In the genomic region with DNA sequence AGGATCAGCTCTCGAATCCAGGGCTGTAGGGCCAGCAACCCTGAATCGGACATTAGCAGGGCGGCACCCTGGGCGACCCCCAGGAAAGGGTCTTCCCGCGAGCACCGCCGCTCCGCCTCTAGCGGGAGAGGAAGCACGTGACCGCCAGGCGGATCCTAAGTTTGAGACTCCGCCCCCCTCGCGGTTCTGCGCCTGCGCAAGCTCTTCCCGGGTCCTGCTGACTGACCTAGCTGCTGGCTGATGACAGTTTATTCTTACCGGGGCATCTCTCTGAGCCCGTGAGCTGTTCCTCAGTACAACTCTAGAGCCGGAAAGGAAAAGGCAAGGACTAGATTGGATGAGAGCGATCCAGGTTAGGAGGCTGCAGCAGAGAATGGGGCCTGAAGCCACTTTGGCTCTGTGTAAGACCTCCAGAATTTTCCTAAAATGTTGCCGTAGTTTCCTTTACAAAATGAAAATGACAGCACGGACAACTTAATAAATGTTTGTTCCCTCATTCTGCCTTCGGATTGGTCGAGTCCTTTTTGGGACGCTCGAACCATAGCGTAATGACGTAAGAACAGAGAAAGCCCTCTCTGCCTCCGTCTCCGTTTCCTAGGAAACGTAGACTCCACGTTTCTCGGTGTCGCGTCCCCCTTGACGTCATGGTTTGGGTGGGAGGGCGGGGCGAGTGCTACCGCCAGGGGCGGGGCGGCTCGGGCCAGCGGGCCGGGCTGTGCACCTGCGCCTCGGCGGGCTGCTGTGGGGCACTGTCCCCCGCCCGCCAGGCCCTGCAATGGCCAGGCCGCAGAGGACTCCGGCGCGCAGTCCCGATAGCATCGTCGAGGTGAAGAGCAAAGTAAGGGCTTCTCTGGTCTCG, we compare ENCODE assay signal across 8 mouse cellular contexts. TPM values are rescaled to one million over a fixed set of nuclear protein-coding genes. Genes with fewer than 3 reads are reported as not detected.
A peak's percentile ranks its signal among the peaks of the same experiment; 100 is the strongest.
DNase-seq lines count a peak whose midpoint lies in the region; ATAC-seq and TF ChIP-seq lines count a peak whose summit lies in the region.

A gene (minus strand): TSS at position 137 of the 859 bp plus-strand sequence.
A gene (plus strand): TSS at position 183 of the 859 bp plus-strand sequence.

- H3K9ac ChIP-seq in CH12.LX (ENCODE audit: insufficient read depth, low read depth) = peak within 1 kb of the TSS; percentile 97
- H3K9ac ChIP-seq in forebrain, embryonic 12.5 days = peak within 1 kb of the TSS; percentile 70
- H3K9ac ChIP-seq in heart, postnatal 0 days (replicated peaks; ENCODE audit: low read depth, low read length) = peak within 1 kb of the TSS; percentile 67
- H3K9ac ChIP-seq in liver, embryonic 16.5 days (ENCODE audit: low read depth, low read length) = peak within 1 kb of the TSS; percentile 80
- H3K9ac ChIP-seq in neural tube, embryonic 13.5 days = peak within 1 kb of the TSS; percentile 79

- H3K4me2 ChIP-seq in CH12.LX (ENCODE audit: insufficient read depth, low read depth, poor library complexity, severe bottlenecking) = peak within 1 kb of the TSS; percentile 85
- H3K4me2 ChIP-seq in forebrain, embryonic 12.5 days = peak within 1 kb of the TSS; percentile 95
- H3K4me2 ChIP-seq in heart, postnatal 0 days (ENCODE audit: low read depth, low read length) = peak within 1 kb of the TSS; percentile 87
- H3K4me2 ChIP-seq in liver, embryonic 16.5 days (ENCODE audit: low read depth, low read length) = peak within 1 kb of the TSS; percentile 99
- H3K4me2 ChIP-seq in neural tube, embryonic 13.5 days = peak within 1 kb of the TSS; percentile 96

- ATAC-seq in forebrain, embryonic 12.5 days (ENCODE audit: low FRiP score) = peak; percentile 86
- peak; percentile 87 for ATAC-seq in heart, postnatal 0 days (ENCODE audit: insufficient read depth, low read depth)
- ATAC-seq in liver, embryonic 16.5 days (ENCODE audit: low read depth) = peak; percentile 83
- peak; percentile 81 for ATAC-seq in neural tube, embryonic 13.5 days (ENCODE audit: low read depth)

- no peak for TF ChIP-seq EP300 in CH12.LX (IDR thresholded peaks at IDR 0.05; ENCODE audit: low read length)
- no peak for TF ChIP-seq EP300 in heart, postnatal 0 days (IDR thresholded peaks at IDR 0.05; ENCODE audit: low read depth)

- no peaks in the 10 kb centered on the region for H3K79me2 ChIP-seq in CH12.LX (replicated peaks; ENCODE audit: control insufficient read depth, extremely low read depth, insufficient read depth, poor library complexity, severe bottlenecking)

- H3K4me1 ChIP-seq in CH12.LX (ENCODE audit: control insufficient read depth in 1 of 2, insufficient read depth in 2 of 2) = peaks cover 8 to 34% of the 10 kb centered on the region in 2 experiments
- peaks cover 26% of the 10 kb centered on the region for H3K4me1 ChIP-seq in forebrain, embryonic 12.5 days
- peaks cover 7% of the 10 kb centered on the region; the same call in 1 of the 2 replicates for H3K4me1 ChIP-seq in heart, postnatal 0 days (ENCODE audit: control insufficient read depth, insufficient read depth)
- peaks cover 20% of the 10 kb centered on the region for H3K4me1 ChIP-seq in liver, embryonic 16.5 days (ENCODE audit: control insufficient read depth, low read depth, low read length)
- peaks cover 24% of the 10 kb centered on the region for H3K4me1 ChIP-seq in neural tube, embryonic 13.5 days (replicated peaks)
- H3K4me1 ChIP-seq in testis, adult 2 months (ENCODE audit: control insufficient read depth, insufficient read depth, low read length) = peaks cover 22% of the 10 kb centered on the region

- H3K27me3 ChIP-seq in CH12.LX (replicated peaks) = no peaks in the 10 kb centered on the region
- H3K27me3 ChIP-seq in forebrain, embryonic 12.5 days = no peaks in the 10 kb centered on the region
- no peaks in the 10 kb centered on the region for H3K27me3 ChIP-seq in heart, postnatal 0 days (ENCODE audit: control insufficient read depth, insufficient read depth, low read length)
- no peaks in the 10 kb centered on the region for H3K27me3 ChIP-seq in liver, embryonic 16.5 days (ENCODE audit: control insufficient read depth, insufficient read depth, low read depth, low read length)
- H3K27me3 ChIP-seq in neural tube, embryonic 13.5 days = no peaks in the 10 kb centered on the region
- H3K27me3 ChIP-seq in testis, adult 2 months (ENCODE audit: control insufficient read depth, insufficient read depth, low read length) = no peaks in the 10 kb centered on the region

- TF ChIP-seq RAD21 in CH12.LX (IDR thresholded peaks at IDR 0.05; ENCODE audit: low read depth, low read length) = no peak

- WGBS in forebrain, embryonic 12.5 days = under 1% methylated on average over 60 of the region's 60 CpGs
- WGBS in heart, postnatal 0 days = under 1% methylated on average over 60 of the region's 60 CpGs
- under 1% methylated on average over 60 of the region's 60 CpGs for WGBS in liver, embryonic 16.5 days (ENCODE audit: insufficient replicate concordance)
- WGBS in neural tube, embryonic 13.5 days = under 1% methylated on average over 59 of the region's 60 CpGs

- in situ Hi-C loops in CH12.LX (cut with MboI; ENCODE audit: low pct_ligation_motif_present, low pct_unique_long_range_greater_than_20kb, low sequenced_read_pairs) = loop anchor here (5.0 to 25.0 kb wide), 2 partner anchors 104 to 336 kb away; no protein-coding TSS in a partner anchor

- peak within 1 kb of the TSS; percentile 77 to 90 (median 85) for H3K4me3 ChIP-seq in CH12.LX (replicated peaks in 1 of 3; ENCODE audit: low read depth in 2 of 3, low read length in 2 of 3, poor library complexity in 1 of 3)
- H3K4me3 ChIP-seq in forebrain, embryonic 12.5 days (replicated peaks) = peak within 1 kb of the TSS; percentile 66
- H3K4me3 ChIP-seq in heart, postnatal 0 days (ENCODE audit: low read depth, low read length) = peak within 1 kb of the TSS; percentile 79
- peak within 1 kb of the TSS; percentile 84 for H3K4me3 ChIP-seq in liver, embryonic 16.5 days (ENCODE audit: low read depth, low read length)
- H3K4me3 ChIP-seq in neural tube, embryonic 13.5 days = peak within 1 kb of the TSS; percentile 67
- H3K4me3 ChIP-seq in testis, adult 2 months (ENCODE audit: control insufficient read depth, low read depth, low read length) = peak within 1 kb of the TSS; percentile 93

- peak; percentile 75 for TF ChIP-seq POLR2A in CH12.LX (IDR thresholded peaks at IDR 0.05; ENCODE audit: low read depth, low read length)
- TF ChIP-seq POLR2A in testis, adult 2 months (IDR thresholded peaks at IDR 0.05; ENCODE audit: control insufficient read depth, low read depth, low read length) = peak; percentile 76

- H3K9me3 ChIP-seq in CH12.LX (replicated peaks; ENCODE audit: low read length) = no peaks in the 10 kb centered on the region
- no peaks in the 10 kb centered on the region for H3K9me3 ChIP-seq in forebrain, embryonic 12.5 days
- no peaks in the 10 kb centered on the region for H3K9me3 ChIP-seq in heart, postnatal 0 days (replicated peaks; ENCODE audit: control insufficient read depth, low read length)
- no peaks in the 10 kb centered on the region for H3K9me3 ChIP-seq in liver, embryonic 16.5 days (replicated peaks; ENCODE audit: control insufficient read depth, low read length)
- no peaks in the 10 kb centered on the region for H3K9me3 ChIP-seq in neural tube, embryonic 13.5 days

- H3K27ac ChIP-seq in CH12.LX (ENCODE audit: insufficient read depth, low read depth) = peak within 1 kb of the TSS; percentile 90
- peak within 1 kb of the TSS; percentile 90 for H3K27ac ChIP-seq in forebrain, embryonic 12.5 days
- peak within 1 kb of the TSS; percentile 86 for H3K27ac ChIP-seq in heart, postnatal 0 days (ENCODE audit: low read depth)
- H3K27ac ChIP-seq in liver, embryonic 16.5 days (ENCODE audit: low read length) = peak within 1 kb of the TSS; percentile 95
- peak within 1 kb of the TSS; percentile 94 for H3K27ac ChIP-seq in neural tube, embryonic 13.5 days (replicated peaks)
- peak within 1 kb of the TSS; percentile 95 for H3K27ac ChIP-seq in testis, adult 2 months (ENCODE audit: control insufficient read depth, insufficient read depth, low read depth, low read length)

- no peak for TF ChIP-seq CTCF in CH12.LX (conservative IDR thresholded peaks at IDR 0.05 in 1 of 2, IDR thresholded peaks at IDR 0.05 in 1 of 2; ENCODE audit: low read depth in 2 of 2, low read length in 2 of 2)
- TF ChIP-seq CTCF in heart, postnatal 0 days (IDR thresholded peaks at IDR 0.05; ENCODE audit: low read depth) = no peak
- TF ChIP-seq CTCF in testis, adult 2 months (IDR thresholded peaks at IDR 0.05; ENCODE audit: control insufficient read depth, insufficient read depth, insufficient replicate concordance, low read depth, low read length) = no peak

- peaks cover 50 to 69% of the 10 kb centered on the region in 2 experiments for H3K36me3 ChIP-seq in CH12.LX (replicated peaks in 1 of 2; ENCODE audit: control insufficient read depth in 1 of 2, insufficient read depth in 1 of 2, low read length in 1 of 2)
- peaks cover 49% of the 10 kb centered on the region for H3K36me3 ChIP-seq in forebrain, embryonic 12.5 days (replicated peaks)
- H3K36me3 ChIP-seq in heart, postnatal 0 days (replicated peaks; ENCODE audit: control insufficient read depth, insufficient read depth, low read length) = peaks cover 24% of the 10 kb centered on the region
- H3K36me3 ChIP-seq in liver, embryonic 16.5 days (ENCODE audit: control insufficient read depth, insufficient read depth) = peaks cover 12% of the 10 kb centered on the region; the same call in 1 of the 2 replicates
- H3K36me3 ChIP-seq in neural tube, embryonic 13.5 days = peaks cover 44% of the 10 kb centered on the region
- H3K36me3 ChIP-seq in testis, adult 2 months (ENCODE audit: control insufficient read depth, insufficient read depth, low read length) = no peaks in the 10 kb centered on the region

- dilution Hi-C loops in CH12.LX (cut with MboI; ENCODE audit: extremely low pct_ligation_motif_present, extremely low pct_unique_long_range_greater_than_20kb, low sequenced_read_pairs) = no loop called here

- DNase-seq in CH12.LX (ENCODE audit: extremely low read depth) = peak; percentile 95
- DNase-seq in c-Kit-positive CD71-positive TER-119-negative erythroid progenitor cells, embryonic 14.5 days (ENCODE audit: low read depth) = peak; percentile 92
- peak; percentile 90 for DNase-seq in heart, postnatal 0 days (ENCODE audit: low spot score)
- DNase-seq in kidney, postnatal 4 days = peak; percentile 97

RNA-seq across cellular contexts. Expression of the first gene that starts in this region (rescaled TPM):
- total RNA-seq in CH12.LX (2012; rRNA removed) = 10.9 and 11.9 TPM in 2 replicates
- 4.8 and 5.2 TPM in 2 replicates for total RNA-seq in CH12.LX (2014; rRNA removed)
- 31.8 and 40.0 TPM in 2 replicates for polyA plus RNA-seq in CH12.LX (2012; ENCODE audit: insufficient read length, low read depth)
- polyA plus RNA-seq in forebrain, embryonic 12.5 days (2016; fragmentation: Nextera tagmentation; extraction: Ambion mirVana) = 83.0 and 88.7 TPM in 2 replicates
- 8.7 and 12.8 TPM in 2 replicates for total RNA-seq in heart, postnatal 0 days (2014; rRNA removed; ENCODE audit: low replicate concordance)
- 29.1 and 32.1 TPM in 2 replicates for polyA plus RNA-seq in heart, postnatal 0 days (2015; fragmentation: Nextera tagmentation; extraction: Ambion mirVana)
- 19.1 and 20.8 TPM in 2 replicates for polyA plus RNA-seq in liver, embryonic 16.5 days (2015; fragmentation: Nextera tagmentation; extraction: Ambion mirVana)
- polyA plus RNA-seq in neural tube, embryonic 13.5 days (2015; fragmentation: Nextera tagmentation; extraction: Ambion mirVana) = 77.1 and 87.1 TPM in 2 replicates
- polyA plus RNA-seq in testis, adult 2 months (2012; rRNA removed) = 40.2 and 40.4 TPM in 2 replicates

RNA-seq across cellular contexts. Expression of the second gene that starts in this region (rescaled TPM):
- total RNA-seq in CH12.LX (2012; rRNA removed) (17.5 and 32.3 TPM in 2 replicates), CH12.LX (2014; rRNA removed) (18.9 and 23.3 TPM in 2 replicates)
- polyA plus RNA-seq in CH12.LX (2012; ENCODE audit: insufficient read length, low read depth) = 10.0 and 15.9 TPM in 2 replicates
- 28.9 and 32.5 TPM in 2 replicates for polyA plus RNA-seq in forebrain, embryonic 12.5 days (2016; fragmentation: Nextera tagmentation; extraction: Ambion mirVana)
- total RNA-seq in heart, postnatal 0 days (2014; rRNA removed; ENCODE audit: low replicate concordance) = 14.0 and 15.5 TPM in 2 replicates
- 16.7 and 18.5 TPM in 2 replicates for polyA plus RNA-seq in heart, postnatal 0 days (2015; fragmentation: Nextera tagmentation; extraction: Ambion mirVana)
- polyA plus RNA-seq in liver, embryonic 16.5 days (2015; fragmentation: Nextera tagmentation; extraction: Ambion mirVana) = 5.7 and 6.1 TPM in 2 replicates
- 47.7 and 48.0 TPM in 2 replicates for polyA plus RNA-seq in neural tube, embryonic 13.5 days (2015; fragmentation: Nextera tagmentation; extraction: Ambion mirVana)
- 82.9 and 87.7 TPM in 2 replicates for polyA plus RNA-seq in testis, adult 2 months (2012; rRNA removed)

Comparison
In these comparisons a context has a peak if more than half of its experiments do, and no peak if none do; other contexts are left out.
1. Peak in every context shown above with its lines: DNase-seq, ATAC-seq, H3K4me3 ChIP-seq and H3K27ac ChIP-seq.